Mouse (Mus musculus) testis, adult 2 months (tissue): ENCODE measurements around the gene Anapc4.

Experiments used
- CTCF ChIP-seq: fragments of 200-500 bp; IDR thresholded peaks from 2 replicates; pipeline ENCODE4 v1.5.1; 2012; ENCODE audit warnings: low read depth, mild to moderate bottlenecking, inconsistent platforms, low read length, moderate library complexity; ENCODE audit not compliant: control insufficient read depth, insufficient read depth, insufficient replicate concordance
- POLR2A ChIP-seq: fragments of 200-500 bp; IDR thresholded peaks from 2 replicates; pipeline ENCODE4 v1.6.1; 2012; ENCODE audit warnings: low read depth, mild to moderate bottlenecking, inconsistent platforms, low read length, moderate library complexity; ENCODE audit not compliant: control insufficient read depth

DNA sequence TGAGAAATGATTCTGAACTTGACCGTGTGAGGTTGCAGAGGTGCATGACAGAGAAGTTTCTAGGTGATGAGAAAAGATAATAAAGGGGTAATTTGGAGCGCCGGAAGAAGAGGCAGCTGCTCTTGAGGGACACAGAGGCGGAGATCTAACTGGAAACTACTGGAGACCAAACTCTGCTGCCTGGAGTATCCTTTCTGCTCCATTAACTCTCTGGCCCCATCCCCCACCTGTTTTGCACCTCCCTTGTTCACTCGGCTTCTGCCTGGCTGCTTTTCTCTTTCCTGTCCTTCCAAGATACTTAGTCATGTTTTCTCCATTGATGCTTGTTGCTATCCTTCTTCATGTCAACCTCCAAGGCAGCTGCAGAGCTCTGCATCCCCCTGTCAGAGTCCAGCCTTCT is 60.1 kb downstream of the Anapc4 start:
- TF ChIP-seq CTCF = no peak
- no peak for TF ChIP-seq POLR2A
